Mouse (Mus musculus) layer of hippocampus, adult 9-10 months (tissue): Measurements from ENCODE around the gene Ltc4s.

Source experiments
- DNase-seq: peaks from one replicate; pipeline ENCODE4 v3.0.0; 2022; ENCODE audit warnings: low spot score

Ltc4s gene

DNA sequence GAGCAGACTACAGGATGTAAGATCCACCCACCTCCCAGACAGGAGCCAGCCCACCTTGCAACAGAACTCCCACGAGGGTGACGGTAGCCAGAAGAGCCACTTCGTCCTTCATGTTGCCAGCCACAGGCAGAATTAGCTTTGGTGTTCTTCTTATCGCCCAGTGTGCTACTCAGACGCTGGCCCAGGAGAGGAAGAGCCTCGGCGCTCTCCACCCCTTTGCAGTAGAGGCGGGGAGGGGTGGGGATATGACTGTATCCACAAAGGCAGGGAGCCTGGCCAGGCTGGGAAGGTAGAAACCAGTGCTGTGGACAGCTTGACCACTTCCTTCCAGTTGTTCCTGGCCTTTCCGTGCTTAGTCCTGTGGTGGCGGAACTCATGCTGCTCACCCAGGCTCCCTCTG lies at the start of gene Ltc4s:
Gene Ltc4s (minus strand): TSS at position 293 of the 400 bp plus-strand sequence.
- no peak for DNase-seq

DNA sequence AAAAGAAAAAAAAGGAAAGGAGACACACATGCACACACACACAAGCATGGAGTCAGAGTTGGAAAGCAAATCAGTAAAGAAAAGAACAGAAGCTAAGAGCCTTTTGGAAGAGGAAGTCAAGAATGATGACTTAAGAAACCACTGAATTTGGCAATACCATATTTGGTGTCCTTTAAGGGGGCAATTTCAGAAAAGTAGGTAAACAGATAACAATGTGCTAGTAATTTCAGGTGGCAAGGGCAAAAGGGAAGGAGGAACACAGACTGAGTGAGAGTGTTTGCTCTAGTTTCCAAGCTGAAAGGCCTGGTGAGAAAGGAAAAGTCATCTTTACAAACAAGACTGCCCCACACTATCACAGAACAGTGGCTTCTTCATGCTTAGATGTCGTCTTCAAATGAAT lies 48.0 kb upstream of the Ltc4s start:
- no peak for DNase-seq

DNA sequence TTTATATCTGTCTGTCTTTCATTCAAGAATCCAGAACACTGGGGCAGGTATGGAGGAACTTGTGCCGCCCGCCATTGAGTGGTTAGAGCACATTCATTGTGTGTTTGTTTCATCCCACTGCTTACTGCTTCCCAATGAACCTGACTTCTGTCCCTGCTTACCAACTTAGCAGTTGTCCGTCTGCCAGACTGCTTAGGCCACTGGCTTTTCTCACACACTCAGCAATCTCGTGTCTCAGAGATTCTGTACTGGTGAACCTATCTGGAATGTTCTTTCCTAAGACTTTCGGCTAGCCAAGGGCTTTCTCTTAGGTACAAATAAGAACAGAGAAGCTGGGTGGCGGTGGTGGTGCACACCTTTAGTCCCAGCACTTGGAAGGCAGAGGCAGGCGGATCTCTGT lies 47.3 kb upstream of the Ltc4s start:
- DNase-seq = no peak

DNA sequence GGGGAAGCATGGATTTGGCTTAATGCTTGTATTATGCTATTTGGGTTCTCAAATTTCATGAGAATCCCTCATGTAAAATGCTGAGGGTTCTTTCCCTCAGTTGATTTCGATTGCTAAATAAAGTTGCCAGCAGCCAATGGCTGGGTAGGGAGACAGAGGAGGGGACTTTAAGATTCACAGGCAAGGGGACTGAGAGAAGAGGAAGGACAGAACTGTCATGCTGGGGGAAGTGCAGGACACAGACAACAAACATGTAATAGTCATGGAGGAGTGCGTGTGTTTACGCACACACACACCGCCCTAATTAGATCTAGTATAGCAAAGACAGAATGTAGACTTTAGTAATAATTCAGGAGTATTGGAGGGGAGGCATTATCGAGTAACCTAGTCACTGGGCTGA lies 46.8 kb upstream of the Ltc4s start:
- no peak for DNase-seq

DNA sequence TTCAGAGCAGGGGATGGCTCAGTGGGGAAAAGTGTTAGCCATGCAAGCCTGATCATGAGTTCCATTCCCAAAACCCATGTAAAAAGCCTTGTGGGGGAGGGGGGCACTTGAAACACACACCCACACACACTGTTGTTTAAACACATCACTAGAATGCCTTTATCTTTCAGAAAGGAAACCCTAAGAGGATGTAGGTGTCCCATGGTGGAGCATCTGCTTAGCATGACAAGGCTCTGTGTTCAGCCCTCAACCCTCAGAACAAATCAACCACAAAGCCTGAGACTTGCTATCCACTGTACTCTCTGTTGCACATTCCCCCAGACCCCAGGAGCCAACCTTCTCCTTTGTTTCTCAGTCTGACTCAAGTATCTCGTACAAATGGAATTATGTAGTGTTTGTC lies 41.6 kb upstream of the Ltc4s start:
- DNase-seq = no peak

DNA sequence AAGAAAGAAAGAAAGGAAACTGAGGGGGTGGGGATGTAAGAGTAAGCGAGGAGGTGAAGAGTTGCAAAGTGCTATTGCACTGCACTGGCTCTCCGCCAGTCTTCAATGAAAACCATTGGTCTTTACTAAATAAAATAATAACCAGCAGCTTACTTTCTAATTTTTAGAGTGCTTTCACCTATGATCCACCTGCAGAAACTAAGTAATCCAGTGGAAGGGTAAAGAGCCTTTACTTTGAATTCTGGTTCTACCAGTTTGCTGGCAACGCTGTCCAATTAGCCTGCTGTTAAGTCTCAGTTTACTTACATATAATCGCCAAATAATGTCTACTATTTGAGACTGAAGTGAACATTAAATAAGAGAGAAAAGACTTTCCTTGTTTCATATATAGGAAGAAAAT lies 40.6 kb upstream of the Ltc4s start:
- DNase-seq = no peak

DNA sequence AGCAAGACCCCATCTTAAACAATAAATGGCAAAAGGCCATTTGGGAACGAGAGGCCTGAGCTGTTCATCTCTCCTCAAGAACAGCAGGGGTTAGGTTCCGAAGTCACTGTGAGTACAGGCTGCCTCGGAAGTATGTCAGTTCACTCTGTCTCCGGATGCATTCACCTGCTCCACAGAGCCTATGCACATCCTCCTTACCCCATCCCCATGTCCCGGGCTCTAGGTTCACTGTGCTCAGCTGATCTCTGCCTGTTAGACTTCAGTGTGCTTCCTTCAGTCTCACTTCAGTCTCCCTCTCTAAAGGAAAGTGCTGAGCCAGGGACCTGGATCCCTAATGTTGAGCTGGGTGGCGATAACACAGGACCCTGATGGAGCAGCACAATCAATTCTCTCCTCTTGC lies 39.3 kb upstream of the Ltc4s start:
- DNase-seq = no peak

DNA sequence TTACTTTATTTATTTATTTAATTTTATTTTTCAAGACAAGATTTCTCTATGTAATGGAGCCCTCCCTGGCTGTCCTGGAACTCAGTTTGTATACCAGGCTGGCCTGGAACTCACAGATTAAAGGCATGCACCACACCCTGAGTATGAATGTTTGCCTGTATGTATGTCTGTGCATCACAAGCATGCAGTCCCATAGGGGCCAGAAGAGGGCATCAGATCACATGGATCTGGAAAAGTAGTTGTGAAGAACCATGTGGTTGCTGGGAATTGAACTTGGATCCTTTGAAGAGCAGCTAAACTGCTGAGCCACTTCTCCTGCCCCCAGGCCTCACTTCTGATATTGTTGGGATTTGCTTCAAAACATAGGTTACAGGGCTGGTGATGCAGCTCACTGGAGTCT lies 38.6 kb upstream of the Ltc4s start:
- DNase-seq = no peak

DNA sequence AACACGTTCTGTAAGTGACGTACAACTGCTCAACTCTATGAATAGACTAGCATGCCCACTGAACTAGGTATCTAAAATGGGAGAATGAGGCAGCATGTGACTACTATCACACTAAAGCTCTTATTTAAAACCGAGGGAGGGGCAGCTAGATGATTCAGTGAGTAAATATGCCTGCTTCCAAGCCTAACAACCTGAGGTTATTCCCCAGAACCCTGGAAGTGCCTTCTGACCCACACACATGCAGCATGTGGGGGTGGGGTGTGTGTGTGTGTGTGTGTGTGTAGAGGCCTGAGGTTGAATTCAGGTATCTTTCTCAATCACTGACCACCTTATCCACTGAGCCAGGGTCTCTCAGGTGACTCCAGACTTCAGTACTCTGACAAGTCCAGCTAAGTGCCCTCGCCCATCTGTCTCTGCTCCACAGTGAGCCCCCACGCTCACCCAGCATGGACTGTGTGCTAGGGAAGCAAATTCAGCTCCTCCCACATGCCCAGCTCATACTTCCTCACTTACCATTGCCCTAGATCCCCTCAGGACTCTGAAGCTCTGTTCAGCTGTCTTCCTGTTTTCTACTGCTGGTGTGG lies 37.2 kb upstream of the Ltc4s start:
- DNase-seq = no peak

DNA sequence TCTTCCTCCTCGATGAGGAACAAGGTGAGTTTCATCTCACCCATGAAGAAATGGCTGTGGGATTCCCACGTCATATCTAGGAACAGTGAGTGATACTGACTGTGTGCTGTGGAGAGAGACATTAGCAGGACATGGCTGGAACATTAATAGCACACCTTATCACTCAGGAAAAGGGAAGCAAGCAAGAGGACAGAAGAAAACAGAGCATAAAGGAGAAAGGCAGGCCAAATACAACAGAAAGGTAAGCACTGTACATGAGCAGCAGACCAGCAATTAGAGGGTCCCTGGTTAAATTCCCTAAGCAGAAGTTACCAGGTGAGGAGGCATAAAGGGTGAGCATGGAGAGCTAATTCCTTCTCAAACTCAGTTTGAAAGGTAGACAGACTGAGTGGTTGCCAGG lies 36.7 kb upstream of the Ltc4s start:
- no peak for DNase-seq

DNA sequence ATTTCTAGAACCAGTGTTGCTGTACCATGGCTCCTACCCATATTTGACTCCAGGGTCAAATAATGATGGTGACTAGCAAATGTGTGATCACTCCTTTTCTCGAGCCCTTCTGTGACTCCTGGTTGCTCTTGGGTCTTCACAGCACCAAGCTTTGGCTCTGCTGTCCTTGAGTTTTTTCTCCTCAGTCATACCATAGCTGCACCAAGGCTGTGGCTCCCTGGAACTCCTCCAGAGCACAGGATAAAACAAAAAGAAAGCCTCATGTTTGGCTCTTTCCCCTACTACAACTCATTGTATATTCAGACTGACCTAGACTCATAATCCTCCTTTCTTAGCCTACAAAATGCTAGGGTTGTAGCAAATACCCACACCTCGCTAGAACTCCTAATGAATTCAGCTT lies 34.4 kb upstream of the Ltc4s start:
- no peak for DNase-seq

DNA sequence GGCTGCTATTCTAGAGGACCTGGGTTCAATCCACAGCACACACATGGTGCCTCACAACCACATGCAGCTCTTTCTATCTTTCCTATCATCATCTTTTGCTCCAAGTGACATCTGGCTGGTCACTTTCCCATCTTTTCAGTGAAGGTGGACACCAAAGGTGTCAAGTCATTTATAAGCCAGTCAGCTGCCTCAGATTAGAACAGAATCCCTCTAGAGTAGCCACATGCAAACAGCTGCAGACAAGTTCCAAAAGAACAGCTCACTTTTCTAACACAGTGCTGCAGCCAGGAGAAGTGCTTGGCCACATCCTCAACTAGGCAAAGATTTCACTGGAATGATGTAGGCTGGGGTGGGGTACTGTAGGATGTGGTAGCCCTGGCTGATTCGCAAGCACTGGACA lies 31.5 kb upstream of the Ltc4s start:
- DNase-seq = no peak

DNA sequence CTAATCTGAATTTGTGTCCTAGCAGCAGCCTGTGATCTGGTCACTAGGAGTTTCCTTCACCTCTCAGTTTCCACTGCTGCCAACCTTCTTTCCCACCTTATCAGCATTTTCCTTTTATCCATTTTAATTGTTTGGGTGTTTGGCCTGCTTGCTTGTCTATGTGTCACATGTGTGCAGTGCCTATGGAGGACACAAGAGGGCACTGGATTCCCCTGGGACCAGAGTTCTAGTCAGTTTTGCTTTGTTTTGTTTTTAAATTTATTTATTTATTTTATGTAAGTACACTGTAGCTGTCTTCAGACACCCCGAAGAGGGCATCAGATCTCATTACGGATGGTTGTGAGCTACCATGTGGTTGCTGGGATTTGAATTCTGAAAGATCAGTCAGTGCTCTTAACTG lies 30.7 kb upstream of the Ltc4s start:
- DNase-seq = no peak

DNA sequence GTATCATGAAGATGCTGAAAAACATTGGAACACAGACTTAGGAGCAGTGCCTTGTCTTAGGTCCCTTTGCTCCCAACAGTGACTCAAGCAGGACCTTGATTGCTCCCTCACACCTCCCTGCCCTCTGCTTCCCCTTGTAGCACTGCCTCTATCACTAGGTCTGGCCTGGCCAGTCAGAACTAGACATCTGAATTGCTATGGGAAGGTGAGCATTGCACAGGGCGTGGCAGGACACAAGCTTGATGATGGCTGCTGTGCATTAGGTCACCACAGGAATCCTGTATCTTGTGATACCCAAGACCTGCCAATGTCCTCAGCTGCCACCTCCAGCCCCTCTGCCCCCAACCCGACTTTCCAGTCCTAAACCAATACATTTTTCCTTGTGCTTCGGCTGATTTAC lies 28.6 kb upstream of the Ltc4s start:
- no peak for DNase-seq

DNA sequence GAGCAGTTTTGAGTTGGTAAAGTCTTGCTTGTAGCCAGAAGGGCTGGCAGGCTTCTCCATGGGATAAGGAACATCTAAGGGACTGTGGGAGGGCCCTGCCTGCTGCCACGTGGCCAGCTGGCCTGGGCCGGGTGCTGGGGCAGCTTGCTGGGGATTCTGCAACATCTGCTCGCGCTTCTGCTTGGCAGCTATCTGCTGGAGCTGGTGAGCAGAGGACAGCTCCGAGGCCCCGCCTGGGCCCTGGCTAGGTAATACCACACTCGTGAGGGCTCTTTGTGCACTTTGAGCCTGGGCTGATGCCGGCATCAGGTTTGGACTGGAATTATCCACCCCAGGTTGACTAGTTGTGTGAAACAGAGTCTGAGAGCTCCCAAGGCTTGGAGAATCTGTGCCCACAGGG lies 27.5 kb upstream of the Ltc4s start:
- no peak for DNase-seq

DNA sequence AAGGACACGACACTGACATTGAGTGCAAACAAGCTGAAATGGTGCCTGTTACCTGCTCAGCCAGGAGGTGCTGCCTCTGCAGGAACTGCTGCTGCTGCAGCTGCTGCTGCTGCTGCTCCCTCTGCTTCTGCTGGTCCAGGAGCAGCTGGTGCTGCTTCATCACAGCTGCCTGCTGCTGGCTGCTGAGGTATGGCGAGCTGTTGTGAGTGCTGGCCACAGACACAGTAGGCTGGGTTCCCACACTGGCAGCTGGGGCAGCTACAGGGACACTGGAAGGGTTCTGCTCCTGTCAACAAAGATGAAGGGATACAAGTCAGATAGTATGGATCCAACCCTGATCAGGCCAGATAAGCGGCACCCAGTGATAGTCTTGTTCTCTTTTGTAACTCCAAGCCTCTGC lies 24.8 kb upstream of the Ltc4s start:
- DNase-seq = no peak

DNA sequence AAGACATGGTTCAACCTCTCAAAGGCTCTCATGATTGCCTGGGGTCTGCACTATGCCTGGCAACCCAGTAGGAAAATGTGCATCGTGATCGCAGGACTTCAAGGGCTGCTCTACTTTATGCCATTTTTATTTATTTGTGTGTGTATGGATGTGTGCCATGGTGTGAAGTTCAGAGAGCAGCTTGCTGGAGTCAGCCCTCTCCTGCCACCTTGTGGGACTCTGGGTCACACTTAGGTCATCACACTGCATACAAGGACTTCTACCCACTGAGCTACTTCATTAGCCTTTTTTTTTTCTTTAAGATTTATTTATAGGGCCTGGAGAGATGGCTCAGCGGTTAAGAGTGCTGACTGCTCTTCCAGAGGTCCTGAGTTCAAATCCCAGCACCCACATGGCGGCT lies 23.6 kb upstream of the Ltc4s start:
- no peak for DNase-seq

DNA sequence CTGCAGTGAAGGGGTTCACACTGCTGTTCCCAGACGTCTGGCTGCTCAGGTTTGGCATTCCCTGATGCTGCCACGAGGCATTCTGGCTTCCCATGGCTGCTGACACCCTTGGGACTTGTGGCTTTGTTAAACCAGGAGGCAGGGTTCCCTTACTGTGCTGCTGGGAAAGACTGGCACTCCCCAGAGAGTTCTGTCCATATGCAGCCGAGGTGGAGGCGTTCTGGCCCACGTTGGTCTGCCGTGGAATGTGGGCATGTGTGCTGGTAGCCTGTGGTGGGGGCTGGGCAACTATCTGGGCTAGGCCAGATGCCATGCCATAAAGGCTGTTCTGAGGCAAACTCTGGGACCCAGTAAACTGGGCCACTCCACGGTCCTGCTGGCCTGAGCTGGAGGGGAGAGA lies 19.9 kb upstream of the Ltc4s start:
- no peak for DNase-seq

DNA sequence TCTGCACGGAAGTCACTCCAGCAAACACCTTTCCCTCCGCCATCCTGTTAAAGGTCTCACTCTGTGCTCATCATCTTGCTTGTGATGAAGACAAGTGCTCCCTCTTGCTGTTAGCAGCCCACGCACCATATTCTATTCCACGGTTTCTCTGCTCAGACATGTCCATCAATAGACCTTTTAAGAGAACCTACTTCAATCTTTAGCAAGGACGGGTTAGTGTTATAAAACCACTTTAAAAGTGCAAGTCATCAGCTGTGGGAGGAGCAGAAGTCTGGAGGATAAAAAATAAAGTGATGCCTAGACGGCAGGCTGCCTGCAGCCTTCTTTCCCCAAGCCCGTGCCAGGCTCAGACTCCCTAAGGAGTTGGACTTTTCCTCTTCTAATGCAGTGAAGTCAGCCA lies 18.2 kb upstream of the Ltc4s start:
- no peak for DNase-seq

DNA sequence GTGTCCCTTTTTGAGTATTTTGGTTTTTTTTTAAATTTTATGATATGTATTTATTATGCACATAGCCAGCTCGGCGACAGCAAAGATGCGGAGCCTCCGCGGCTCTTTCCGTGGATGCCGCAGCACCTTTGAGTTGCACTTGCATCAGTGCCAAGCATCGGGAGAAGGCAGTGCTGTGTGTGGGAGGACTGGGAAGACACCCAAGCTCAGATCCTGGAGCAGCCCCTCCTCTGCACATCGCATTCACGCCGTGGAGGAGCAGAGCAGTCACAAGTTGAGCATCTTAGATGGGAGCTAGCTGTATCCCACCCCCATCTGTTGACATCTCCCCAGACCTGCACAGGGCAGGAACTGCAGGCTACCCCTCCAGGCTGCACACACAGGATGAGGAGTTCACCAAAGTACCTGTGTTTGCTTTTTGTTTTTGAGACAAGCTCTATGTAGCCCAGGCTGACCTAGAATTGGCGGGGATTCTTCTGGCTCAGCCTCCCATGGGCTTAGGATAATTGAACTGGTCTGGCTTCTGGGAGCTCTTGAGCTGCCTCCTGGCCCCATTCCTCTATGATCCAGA lies 15.7 kb upstream of the Ltc4s start:
- DNase-seq = peak; percentile 65

DNA sequence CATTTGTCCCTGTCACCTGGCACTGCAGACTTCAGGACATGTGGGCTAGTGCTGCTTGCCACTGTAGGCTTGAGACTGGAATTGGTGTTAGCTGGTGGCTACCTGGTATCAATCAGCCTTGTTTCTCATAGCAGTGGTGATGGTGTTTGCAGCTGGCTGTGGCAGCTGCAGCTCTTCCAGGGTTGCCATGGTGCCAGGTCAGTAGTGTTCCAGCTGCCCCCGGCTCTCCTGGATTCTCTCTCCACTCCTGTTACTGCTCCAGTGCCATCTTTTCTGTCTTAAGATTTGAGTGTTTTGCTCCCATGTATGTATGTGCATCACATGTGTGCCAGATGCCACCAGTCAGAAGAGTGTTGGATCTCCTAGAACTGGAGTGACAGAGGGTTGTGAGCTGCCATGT lies 15.0 kb upstream of the Ltc4s start:
- no peak for DNase-seq

DNA sequence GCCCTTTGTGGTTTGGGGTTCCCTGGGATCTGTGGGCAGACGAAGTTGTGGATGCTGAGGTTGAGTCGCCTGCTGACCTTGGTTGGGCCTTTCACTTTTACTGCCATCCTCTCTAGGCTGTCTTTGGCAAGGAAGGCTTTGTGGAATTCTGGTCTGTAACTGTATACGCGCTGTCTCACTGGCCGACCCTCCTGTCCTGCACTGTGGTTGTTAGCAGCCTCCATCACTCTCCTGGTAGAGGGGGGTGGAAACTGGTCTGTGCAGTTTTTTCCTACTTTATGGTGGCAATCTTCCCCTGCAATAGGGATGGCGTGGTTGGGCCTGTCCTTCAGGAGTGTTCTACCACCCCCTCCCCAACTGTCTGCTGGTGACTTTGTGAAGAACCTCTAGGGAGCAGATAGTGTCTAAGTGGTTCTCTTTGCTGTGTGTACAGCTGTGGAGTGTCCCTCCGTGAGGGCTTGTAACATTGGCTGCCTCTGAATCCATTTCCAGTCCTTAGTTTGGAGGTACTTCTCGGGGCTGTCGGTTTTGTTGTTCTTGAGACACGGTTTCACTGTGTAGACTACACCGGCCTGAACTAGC lies 14.4 kb upstream of the Ltc4s start:
- DNase-seq = no peak

DNA sequence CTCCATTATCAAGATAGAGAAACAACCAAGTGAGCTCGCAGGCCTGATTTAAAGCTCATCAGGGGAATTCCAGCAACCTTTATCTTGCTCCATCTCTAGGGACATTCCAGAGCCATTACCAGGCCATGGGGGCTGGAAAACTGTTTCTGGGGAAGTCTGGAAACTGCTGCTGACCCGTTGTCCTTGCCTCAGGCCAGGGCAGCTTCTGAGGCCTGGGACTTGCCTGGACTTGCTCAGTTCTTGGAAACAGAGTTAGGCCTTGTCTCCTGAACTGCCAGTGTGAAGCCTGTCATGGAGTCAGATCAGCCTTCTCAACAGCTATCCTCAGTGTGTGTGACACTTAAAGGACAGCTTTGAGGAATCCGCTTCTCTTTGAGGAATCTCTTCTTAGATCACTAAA lies 13.8 kb upstream of the Ltc4s start:
- DNase-seq = no peak

DNA sequence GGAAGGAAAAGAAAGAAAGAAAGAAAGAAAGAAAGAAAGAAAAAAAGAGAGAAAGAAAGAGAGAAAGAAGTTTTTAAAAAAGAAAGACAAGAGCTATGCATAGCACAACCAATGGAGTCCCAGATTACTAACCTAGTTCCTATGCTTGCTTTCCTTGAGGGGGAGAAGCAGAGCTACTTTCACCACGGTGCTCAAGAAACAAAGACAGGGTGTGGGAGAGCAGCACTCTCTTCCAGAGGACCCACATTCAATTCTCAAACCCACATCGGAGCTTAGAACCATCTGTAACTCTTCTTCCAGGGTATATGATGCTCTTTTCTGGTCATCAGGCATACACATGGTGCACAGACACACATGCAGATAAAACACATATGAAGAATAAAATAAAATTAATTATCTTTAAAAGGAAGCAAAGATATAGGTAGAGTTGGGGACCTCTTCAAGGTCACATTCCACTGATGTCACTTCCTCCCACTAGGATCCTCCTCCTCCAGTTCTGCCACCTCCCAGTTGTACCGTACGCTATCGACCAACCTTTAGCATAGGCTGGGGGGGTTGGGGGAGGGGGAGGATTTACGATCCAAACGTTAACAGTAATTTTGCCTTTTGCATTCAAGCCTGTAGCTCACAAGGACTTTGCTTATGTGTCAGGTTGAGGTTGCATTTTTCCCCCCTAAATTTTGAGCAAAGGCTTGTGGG lies 10.2 kb upstream of the Ltc4s start:
- DNase-seq = no peak
